Mouse (Mus musculus) spleen, adult 18-20 months (tissue): Measurements from ENCODE around the gene Enox1.

Experiments used
- DNase-seq, 2 experiments: peaks; one replicate each; pipeline ENCODE4 v3.0.0; 2022; ENCODE audit warnings: mixed read lengths in 2 of 2

The Enox1 gene

DNA sequence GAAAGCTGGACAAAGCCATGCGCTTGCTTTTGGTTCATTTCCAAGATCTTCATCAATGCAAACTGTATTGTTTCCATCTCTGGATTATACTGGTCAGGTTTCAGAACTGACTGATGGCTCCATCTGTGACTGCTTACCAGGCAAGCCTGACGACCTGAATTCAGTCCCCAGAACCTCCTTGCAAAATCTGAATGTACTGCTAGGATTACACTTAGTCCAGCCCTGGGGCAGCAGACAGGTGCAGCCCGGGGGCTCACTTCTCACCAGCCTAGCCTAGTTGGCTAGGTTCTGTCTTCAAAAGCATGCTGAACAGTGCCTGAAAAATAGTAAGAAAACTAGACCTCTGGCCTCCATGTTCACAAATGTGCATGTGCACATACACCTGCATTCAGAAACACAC, 481.6 kb downstream of the Enox1 start:
- no peak for DNase-seq

DNA sequence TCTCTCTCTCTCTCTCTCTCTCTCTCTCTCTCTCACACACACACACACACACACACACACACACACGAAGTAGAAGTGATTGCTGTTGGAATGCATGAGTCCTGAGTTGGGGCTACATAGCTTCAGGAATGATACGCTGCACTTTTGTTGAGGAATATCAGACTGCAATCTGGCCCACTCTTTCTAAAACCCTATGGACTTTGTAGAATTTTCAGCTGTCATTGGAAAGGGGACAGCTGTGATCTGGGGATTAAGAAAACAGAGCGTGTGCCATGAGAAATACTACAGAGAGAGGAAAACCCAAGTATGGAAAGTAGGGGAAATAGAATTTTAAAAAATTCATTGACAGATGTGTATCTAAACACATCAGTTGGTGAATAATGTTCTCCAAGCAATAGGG, 482.1 kb downstream of the Enox1 start:
- DNase-seq, result no peak

DNA sequence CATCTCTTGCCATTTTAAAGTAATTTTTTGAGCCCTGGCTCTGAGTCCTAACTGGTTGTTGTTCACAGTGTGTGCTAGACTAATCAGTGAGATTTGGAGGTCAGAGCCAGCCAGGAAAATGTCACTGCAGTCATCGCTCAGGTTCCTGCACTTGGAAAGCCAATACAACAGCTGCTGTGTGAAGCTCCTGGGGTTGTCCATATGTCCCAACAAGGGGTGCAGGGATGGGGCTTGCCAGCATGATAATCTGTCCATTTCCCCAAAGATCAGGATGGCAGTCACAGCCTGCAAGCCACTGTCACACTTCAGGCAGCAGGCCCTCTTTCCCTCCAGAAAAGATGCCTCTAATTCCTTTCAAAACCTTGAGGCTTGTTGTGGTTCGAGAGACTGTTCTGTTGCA, 483.0 kb downstream of the Enox1 start:
- no peak for DNase-seq

DNA sequence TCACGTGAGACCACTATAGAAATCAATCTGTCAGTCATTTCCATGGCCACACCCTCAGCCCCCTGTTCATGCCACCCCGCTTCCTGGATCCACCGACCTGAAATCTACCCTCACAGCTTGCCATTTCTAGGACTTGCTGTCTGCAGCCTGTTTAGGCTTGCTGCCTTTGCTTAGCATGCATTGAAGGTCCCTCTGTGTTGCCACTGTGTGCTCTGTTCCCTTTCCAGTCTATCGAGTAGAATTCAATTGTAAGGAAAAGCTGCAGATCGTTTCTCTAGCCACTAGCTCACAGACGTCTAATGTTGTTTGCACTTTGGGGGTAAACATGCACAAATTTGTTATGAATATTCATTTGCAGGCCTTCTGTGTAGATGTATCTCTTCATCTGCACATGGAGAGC, 485.8 kb downstream of the Enox1 start:
- no peak for DNase-seq

DNA sequence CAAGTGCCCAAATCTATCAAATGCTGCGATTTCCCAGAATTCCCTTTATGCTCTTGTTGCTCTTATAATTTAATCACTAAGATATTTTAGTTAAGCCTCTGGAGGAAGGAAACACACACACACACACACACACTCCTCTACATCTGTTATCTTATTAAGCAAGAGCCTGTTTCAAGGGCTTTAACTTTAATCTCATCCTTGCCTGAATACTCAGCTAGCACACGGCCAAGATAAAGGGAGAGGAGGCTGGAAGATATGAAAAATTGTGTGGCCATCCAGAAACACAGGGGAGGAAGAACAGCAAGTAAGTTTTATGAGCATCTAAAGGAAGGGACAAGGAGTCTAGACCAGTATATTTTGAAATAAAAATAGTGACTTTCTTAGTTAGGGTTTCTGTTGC, 489.6 kb downstream of the Enox1 start:
- DNase-seq, result no peak

DNA sequence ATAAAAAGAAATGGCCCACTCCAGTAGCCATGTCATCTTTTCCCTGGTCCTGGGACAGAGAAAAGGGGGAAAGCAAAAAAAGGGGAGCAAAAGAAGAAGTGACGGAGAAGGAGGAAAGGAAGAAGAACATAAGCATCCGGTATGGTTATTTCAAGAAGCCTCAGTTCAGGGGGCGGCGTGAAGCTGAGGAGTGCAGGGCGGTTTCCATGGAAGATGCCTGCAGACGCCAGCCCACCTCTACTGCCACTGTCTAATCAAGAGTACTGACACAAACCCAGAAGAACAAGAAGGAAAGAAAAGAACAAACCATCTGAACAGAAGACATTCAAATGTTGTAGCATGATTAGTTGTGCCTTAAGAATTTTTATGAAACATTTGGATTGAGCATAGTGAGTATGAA, 490.5 kb downstream of the Enox1 start:
- no peak for DNase-seq

DNA sequence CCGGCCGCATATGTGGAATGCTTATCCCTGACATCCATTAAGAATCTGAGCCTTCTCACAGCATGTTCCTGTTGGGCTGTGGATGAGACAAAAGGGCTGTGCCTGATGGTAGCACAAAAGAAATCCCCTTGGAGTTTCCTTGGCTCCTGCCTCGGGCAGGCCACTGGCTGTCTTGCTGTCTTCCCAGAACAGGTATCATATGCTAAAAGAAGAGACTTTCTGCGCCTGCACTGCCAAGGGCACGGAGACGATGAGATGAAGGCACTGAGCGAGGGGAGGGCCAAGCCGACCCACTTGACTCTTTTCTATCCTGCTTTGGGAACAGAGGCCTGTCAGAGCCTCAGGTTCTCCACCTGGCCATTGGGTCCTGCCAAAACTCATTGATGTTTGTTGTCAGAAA, 491.7 kb downstream of the Enox1 start:
- no peak for DNase-seq

DNA sequence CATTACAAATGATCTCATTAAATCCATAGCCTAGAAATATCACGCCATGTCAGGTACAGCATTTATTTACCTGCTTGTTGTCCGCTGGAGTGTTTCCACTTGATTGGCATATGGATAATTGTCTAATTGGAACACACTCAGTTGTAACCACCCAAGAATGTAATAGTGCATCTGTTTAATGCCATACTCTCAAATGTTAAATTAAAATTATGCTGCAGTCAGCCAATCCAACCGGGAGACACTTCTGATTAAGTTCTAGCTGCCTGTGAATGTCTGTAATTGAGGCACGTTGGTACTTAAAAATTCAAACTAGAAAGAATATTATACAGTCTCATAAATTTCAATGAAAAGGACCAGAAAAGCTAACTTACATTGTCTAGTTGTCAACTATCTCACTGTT, 502.2 kb downstream of the Enox1 start:
- DNase-seq, result no peak

DNA sequence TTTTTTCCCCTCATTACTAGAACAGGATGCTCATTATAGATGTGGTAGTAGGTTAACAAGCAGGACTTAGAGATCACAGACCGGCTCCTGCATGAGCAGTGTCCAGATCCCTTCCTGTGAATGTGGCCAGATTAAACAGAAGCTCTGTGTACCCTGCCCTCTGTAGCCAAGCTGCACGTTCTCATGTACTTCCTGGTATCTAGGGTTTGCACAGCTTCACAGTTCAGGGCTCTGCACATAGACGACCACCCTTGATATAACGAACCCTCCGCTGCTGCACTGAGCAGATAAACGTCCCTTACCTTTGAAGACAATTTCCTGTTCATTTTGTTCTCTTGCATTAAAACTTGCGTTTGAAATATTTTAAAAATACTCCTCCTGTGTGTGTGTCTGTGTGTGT, 505.7 kb downstream of the Enox1 start:
- DNase-seq, result no peak

DNA sequence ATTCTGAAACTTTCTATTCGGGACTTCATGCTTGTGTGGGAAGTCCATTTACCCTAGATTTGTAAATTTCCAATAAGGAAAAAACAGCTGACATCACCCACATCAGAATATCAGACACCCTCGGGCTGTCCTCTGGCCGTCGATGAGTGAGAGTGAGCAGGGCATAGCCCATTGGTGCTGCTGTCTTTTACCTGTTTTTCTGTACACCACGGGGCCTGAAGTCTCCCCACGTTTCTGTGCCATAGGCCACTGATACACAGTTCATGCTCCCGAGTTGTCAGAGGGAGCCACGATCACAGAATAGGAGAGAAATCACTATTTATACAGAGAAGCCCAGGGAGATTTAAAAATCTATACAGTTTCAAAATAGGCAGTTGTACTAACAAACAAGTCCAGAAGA, 506.4 kb downstream of the Enox1 start:
- DNase-seq, result no peak

DNA sequence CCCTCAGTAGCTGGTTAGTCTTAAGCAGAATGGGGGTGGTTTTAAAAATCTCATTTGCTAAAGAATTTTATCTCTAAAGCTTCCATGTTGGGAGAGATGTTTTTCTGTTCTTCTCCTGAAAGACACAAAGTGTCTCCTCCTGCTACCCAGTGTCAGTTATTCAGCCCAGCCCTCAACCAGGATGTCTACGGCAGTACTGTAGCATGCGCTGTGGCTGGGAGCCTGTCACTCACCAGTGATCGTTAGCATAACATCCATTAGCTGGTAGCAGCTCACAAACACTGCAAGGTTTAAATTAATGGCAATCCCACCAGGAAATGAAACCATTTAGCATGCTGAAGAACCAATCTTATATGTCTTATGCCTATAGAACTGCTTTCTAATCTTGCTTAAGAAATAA, 511.5 kb downstream of the Enox1 start:
- DNase-seq, result no peak

DNA sequence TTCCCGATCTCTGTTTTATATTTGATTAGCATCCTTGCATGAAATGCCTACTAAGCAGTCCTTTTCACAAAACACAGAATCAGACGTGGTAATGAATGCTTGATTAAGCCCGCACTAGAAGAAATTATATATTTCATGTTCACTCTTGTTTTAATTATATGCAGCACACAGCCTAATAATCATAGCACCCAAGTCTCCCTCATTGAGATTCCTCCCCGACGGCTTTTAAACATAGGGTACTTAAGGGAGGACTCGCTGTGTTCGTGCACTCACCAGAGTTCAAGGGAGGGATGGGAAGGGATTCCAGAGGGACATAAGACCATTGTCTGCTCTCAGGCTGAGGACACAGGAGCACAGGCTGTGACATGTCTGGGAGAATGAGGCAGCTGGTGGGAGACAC, 512.9 kb downstream of the Enox1 start:
- no peak for DNase-seq

DNA sequence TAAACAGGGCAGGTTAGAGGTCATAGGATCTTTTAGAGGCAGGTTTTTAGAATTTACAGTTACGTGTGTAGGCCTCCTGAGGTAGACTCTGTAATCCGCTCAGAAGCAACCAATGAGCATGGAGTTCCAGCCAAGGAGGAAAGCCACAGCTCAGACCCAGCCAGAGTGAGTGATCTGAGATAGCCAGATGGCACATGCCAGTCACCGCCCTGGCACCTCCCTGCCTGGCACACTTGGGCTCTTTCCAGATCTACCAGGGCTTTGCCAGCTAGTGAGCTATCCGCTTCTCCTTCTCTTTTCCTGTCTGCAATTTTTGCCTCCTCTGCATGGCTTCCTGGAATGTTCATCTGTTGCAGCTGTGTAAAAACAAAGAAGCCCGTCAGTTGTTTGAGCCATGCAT, 514.4 kb downstream of the Enox1 start:
- no peak for DNase-seq

DNA sequence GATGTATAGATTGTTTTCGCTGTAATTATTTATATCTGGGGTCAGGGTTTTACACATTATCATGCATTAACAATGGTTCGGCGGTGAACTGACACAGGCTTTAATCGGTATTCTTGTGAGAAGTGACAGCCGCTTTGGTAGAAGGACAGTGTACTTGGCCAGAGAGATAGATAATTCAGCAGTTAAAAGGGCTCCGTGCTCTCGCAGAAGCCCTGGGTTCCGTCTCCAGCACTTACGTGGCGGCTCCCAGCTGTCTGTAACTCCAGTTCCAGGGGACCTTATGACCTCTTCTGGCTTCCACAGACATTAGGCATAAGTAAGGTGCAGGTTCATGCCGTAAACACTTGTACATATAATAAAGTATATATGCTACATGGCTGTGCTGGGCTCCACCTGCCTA, 515.4 kb downstream of the Enox1 start:
- no peak for DNase-seq

DNA sequence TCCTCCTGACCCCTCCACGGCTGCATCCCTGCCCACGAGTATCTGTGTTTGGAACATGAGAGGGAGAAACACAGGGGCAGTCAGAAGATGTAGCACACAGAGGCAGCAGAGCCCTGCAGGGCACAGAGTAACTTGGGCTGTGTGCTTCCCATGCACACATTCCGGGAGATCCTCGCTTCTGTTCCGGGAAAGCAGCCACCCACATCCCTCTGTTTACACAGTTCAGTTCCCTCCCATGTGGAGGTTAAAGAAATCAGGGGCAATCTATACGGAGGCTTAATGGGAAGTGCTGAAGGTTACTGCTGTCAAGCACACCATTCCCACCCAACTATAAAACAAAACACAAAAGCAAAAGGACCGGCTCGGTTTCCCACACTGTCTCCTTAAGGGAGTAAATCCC, 516.6 kb downstream of the Enox1 start:
- DNase-seq, result no peak

DNA sequence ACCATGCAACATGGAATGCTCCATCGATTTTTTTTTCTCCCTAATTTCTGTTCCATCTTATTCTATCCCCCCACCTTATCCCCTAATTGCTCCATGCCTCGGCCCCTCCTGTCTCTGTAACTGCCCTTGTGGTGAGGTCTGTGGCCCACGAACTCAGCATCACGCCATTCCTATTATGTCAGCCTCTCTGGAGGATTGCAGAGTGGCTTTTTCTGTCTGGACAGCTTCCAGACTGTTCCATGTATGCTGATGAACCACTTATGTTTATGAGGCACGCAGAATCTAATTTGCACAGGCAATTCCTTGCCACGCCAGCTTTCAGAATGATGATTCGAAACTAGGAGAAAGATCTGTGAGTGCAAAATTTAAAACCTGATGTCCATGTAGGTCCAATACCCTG, 521.4 kb downstream of the Enox1 start:
- no peak for DNase-seq

DNA sequence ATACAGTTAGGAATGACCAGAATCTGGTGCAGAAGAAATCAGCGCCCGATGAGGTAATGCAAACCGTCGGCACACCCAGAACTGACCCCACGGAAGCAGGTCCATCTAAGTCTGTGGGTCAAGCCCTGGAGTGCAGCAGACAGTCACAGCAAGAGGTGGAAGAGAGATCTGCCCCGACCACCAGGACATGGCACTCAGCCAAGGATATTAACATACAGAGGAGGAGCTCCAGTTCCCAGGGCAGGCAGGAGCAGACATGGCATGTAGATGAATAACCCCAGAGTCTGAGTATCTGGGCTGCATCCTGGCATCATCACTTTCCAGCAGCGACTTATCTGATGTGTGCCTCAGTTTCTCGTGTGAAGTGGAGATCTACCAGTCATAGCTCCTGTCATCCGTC, 523.3 kb downstream of the Enox1 start:
- no peak for DNase-seq

DNA sequence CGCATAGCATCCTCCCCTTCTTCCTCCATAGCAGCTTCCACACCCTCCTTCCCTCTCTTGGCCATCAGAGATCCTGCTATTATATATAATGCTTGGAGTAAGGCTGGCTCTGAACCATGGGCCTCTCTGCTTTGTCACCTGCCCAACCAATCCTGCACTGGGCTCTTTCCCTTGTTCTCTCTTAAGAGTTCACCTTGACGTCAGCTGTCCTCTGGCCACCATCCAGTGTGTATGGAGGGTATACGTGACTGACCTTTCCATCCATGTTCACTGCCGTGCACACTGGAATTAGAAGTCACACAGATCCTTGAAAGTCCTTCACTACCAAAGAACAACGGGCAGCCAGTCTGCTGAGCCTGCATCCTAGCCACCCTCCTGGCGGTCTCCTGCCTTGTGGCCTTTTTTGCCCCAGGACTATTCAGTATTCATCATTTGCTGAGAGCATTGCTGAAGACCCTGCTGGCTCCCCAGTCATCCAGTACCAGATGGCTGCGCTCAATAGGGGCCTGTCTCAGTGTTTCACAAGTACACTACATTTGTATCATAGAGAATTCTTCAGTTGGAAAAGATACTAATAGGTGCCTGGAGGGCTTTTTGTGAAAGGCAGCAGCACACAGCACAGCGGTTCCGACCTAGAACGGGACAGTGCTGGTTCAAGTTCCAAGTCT, 526.5 kb downstream of the Enox1 start:
- DNase-seq, result no peak

DNA sequence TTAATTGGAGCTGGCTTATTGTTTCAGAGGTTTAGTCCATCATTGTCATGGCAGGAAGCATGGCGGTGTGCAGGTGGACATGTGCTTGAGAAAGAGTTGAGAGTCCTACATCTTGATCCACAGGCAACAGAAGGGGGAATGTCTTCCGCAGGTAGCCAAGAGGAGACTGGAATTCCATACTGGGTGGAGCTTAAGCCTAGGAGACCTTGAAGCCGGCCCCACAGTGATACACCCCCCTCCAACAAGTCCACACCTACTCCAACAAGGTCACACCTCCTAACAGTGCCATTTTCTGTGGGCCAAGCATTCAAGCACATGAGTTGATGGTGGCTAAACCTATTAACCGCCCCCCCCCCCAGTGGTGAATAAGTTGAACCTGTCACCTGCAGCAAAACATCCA, 533.3 kb downstream of the Enox1 start:
- DNase-seq, result no peak

DNA sequence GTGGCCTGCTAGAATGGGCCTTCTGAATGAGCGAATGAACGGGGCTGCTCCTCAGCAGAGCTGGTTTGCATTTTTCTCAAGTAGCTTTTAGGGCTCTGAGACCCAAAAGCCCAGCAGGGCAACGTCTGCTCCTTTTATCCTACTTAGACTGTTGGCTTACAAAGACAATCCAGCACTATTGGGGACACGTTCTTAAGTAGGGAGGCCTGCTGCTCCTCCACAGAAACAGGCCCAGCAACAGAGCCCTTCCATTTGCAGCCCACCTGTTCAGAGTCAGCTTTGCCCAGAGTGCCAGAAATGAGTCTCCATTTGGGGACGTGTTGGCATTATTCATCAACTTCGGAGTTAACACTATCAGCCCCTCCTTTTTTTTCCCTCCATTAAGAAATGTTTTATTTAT, 548.4 kb downstream of the Enox1 start:
- DNase-seq, result no peak

DNA sequence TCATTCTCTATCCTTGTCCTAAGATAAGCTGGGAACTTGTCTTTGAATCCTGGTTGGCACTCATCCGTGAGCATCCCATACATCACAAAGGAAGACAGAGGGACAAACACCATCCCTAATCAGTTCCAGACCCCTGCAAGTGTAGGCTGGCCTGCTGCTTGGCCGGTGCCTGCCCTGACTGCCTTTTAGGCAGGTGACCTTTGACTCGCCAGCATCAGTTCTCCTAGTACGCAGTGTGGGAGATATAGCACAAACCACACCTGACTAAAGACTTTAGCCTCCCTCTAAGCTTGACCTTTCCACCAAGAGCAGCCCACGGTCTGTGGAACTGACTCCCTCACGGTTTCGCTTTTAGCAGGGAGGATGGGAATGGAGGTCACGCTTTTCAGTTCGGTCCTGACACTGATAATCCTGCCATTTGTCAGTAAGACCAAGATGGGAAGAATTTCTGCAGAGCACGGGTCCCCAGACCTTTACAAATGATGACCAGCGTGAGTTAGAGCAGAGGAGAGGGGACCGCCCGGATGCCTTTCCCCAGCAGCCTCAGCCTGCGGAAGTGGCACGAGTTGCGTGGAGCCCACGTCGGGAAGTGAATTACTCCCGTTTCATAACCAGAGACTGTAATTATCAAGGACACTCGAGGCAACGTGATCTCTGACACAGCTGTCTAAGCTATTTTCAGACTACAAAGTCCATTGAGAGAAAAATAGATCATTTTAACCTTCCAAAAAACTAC, 550.1 kb downstream of the Enox1 start:
- no peak for DNase-seq

DNA sequence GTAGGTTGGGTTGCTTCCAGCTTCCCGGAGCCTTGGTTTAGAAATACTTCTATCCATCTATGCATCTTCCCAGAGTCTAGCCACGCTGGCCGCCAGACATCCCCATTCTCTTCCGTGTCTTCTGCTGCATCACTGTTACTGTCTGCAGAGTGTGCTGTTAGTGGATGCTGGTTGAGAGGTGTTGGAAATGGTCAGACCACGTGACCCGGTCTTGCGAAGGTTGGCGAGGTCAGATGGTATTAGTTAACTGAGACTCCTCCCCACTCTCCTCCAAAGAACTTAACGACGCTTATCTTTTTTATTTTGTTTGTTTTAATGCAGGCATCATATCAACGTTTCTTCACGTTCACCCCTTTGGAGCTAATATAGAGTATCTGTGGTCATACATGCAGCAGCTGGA, 550.7 kb downstream of the Enox1 start:
- DNase-seq, result no peak

DNA sequence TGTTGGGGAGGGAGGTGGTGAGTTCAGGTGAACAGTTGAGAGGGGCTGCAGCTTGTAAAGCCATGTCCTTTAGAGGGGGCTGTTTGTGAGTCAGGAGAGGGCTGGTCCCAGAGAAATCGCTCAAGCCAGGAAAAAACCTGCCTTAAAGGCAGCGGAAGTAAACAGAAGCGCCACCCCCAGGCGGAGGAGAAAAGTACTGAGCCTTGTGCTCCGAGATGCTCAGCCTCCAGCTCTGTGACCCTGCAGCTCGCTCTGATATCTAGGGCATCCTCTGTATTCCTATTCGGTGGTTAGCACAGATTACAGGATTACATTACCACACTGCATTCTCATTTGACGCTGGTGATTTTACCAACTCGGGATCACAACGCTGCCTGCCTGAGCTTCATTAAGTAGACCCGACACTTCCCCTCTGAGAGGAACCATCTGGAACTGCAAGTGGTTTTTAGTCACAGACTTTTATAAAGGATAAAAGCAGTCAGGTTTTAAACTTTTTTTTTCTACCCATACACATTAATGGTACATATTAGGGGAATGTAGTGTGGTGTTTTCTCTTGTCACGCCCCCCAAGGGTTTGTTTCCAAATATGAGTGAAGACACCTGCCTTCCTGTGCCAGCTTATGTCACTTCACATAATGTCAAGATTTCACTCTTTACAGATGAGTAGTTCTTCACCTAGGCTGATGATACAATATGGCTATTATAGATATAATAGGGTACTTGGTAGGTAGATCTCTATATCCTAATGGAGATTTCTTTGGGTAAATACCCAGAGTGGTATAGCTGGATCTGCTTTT, 552.0 kb downstream of the Enox1 start:
- no peak for DNase-seq

DNA sequence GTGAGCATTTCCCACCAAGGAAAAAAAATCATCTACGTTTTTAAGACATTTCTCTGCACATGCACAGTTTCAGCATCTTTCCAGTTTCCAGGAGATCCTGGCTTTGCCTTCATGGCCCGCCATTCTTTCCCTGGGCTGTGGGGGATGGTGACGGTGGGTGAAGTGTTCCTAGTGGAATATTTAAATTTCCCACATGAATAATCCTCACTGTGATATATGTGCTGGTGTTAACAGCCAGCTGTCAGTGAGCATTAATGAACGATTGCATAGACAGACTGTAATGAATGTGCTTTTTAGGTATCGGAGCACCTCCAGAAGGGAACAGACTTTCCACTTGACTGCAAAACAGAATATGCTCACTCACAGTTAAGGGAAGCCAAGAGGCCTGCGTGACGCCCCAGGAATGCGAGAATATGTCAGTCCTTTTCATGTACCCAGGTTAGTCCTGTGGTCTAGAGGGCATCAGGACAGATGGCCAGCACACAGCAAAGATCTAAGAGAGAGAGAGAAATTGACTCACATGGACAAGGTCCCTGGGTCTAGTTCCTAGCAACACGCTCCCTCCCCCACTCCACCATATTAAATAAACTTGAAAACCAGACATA, 558.5 kb downstream of the Enox1 start:
- no peak for DNase-seq
